Mouse (Mus musculus): ENCODE results near the gene Dglucy. TPM values are rescaled to one million over a fixed set of nuclear protein-coding genes. Genes with fewer than 3 reads are reported as not detected.

The Dglucy gene
- polyA plus RNA-seq, 1 experiment from 2014 or later: 5.3 TPM

GRCm38 (mm10) chr12:100908298-100909034 is 129.6 kb downstream of the Dglucy start:
- peaks cover 23% of the 10 kb centered on the region for H3K27me3 ChIP-seq
- peak overlapping the region; percentile 62 for H3K4me3 ChIP-seq
- H3K4me2 ChIP-seq: peak overlapping the region; percentile 87
- peak overlapping the region; percentile 64 for H3K9ac ChIP-seq
- no peaks in the 10 kb centered on the region for H3K36me3 ChIP-seq
- H3K27ac ChIP-seq: 0 out of 2 replicates have a peak overlapping the region, but pooled peaks have one; percentile 26
- 32% methylated on average over 10 of the region's 10 CpGs for WGBS
- ATAC-seq (replicated peaks; ENCODE audit: insufficient number of reproducible peaks, insufficient read depth, low FRiP score, low read depth): 0 out of 2 replicates have a peak, but pooled peaks have one; percentile 24
- peaks cover 9% of the 10 kb centered on the region for H3K4me1 ChIP-seq (replicated peaks)
- H3K9me3 ChIP-seq (replicated peaks): no peaks in the 10 kb centered on the region

GRCm38 (mm10) chr12:100909765-100910164 is 130.9 kb downstream of the Dglucy start:
- no peak for ATAC-seq (replicated peaks; ENCODE audit: insufficient number of reproducible peaks, insufficient read depth, low FRiP score, low read depth)
- Histone ChIP-seq H3K36me3 (no peaks in the 10 kb centered on the region), H3K9me3 (replicated peaks) (no peaks in the 10 kb centered on the region), H3K27me3 (peaks cover 23% of the 10 kb centered on the region), H3K4me2 (no peak overlapping the region), H3K4me1 (replicated peaks) (peaks cover 9% of the 10 kb centered on the region), H3K9ac (no peak overlapping the region), H3K27ac (no peak overlapping the region), H3K4me3 (no peak overlapping the region)
- WGBS: 70% methylated on average over 6 of the region's 6 CpGs

GRCm38 (mm10) chr12:100910731-100911130 is 131.9 kb downstream of the Dglucy start:
- 73% methylated on average over 12 of the region's 12 CpGs for WGBS
- peaks cover 23% of the 10 kb centered on the region for H3K27me3 ChIP-seq
- no peak overlapping the region for H3K4me3 ChIP-seq
- no peak overlapping the region for H3K4me2 ChIP-seq
- H3K36me3 ChIP-seq: no peaks in the 10 kb centered on the region
- no peak overlapping the region for H3K9ac ChIP-seq
- no peaks in the 10 kb centered on the region for H3K9me3 ChIP-seq (replicated peaks)
- no peak for ATAC-seq (replicated peaks; ENCODE audit: insufficient number of reproducible peaks, insufficient read depth, low FRiP score, low read depth)
- no peak overlapping the region for H3K27ac ChIP-seq
- peaks cover 9% of the 10 kb centered on the region for H3K4me1 ChIP-seq (replicated peaks)

GRCm38 (mm10) chr12:100924646-100925339 is 145.9 kb downstream of the Dglucy start:
- ATAC-seq (replicated peaks; ENCODE audit: insufficient number of reproducible peaks, insufficient read depth, low FRiP score, low read depth): no peak
- Histone ChIP-seq H3K27ac (no peak overlapping the region), H3K4me1 (replicated peaks) (no peaks in the 10 kb centered on the region), H3K4me3 (no peak overlapping the region), H3K9ac (no peak overlapping the region), H3K9me3 (replicated peaks) (no peaks in the 10 kb centered on the region), H3K36me3 (no peaks in the 10 kb centered on the region), H3K27me3 (no peaks in the 10 kb centered on the region), H3K4me2 (no peak overlapping the region)
- 79% methylated on average over 15 of the region's 15 CpGs for whole genome bisulfite sequencing

- Histone ChIP-seq H3K27ac (no peak overlapping the region), H3K27me3 (no peaks in the 10 kb centered on the region), H3K4me1 (replicated peaks) (no peaks in the 10 kb centered on the region), H3K36me3 (no peaks in the 10 kb centered on the region), H3K9ac (no peak overlapping the region), H3K4me2 (no peak overlapping the region), H3K4me3 (no peak overlapping the region), H3K9me3 (replicated peaks) (no peaks in the 10 kb centered on the region)
- no peak; the same call in 1 of the 2 replicates for ATAC-seq (replicated peaks; ENCODE audit: insufficient number of reproducible peaks, insufficient read depth, low FRiP score, low read depth)
- 67% methylated on average over 14 of the region's 14 CpGs for WGBS
Observed at GRCm38 (mm10) chr12:100925644-100926619, 147.1 kb downstream of the Dglucy start.

GRCm38 (mm10) chr12:100928286-100928685 is 149.4 kb downstream of the Dglucy start:
- ATAC-seq (replicated peaks; ENCODE audit: insufficient number of reproducible peaks, insufficient read depth, low FRiP score, low read depth): no peak
- WGBS: 88% methylated on average over 9 of the region's 9 CpGs
- H3K9me3 ChIP-seq (replicated peaks): no peaks in the 10 kb centered on the region
- no peak overlapping the region for H3K4me2 ChIP-seq
- no peak overlapping the region for H3K9ac ChIP-seq
- no peaks in the 10 kb centered on the region for H3K36me3 ChIP-seq
- no peaks in the 10 kb centered on the region for H3K27me3 ChIP-seq
- no peak overlapping the region for H3K27ac ChIP-seq
- H3K4me1 ChIP-seq (replicated peaks): no peaks in the 10 kb centered on the region
- no peak overlapping the region for H3K4me3 ChIP-seq

- Histone ChIP-seq H3K4me3 (no peak overlapping the region), H3K9ac (no peak overlapping the region), H3K4me1 (replicated peaks) (no peaks in the 10 kb centered on the region), H3K27me3 (0 out of 2 replicates have a peak, but pooled peaks cover 3% of the 10 kb centered on the region), H3K4me2 (no peak overlapping the region), H3K9me3 (replicated peaks) (no peaks in the 10 kb centered on the region), H3K27ac (no peak overlapping the region), H3K36me3 (no peaks in the 10 kb centered on the region)
- WGBS: 90% methylated on average over 14 of the region's 14 CpGs
- ATAC-seq (replicated peaks; ENCODE audit: insufficient number of reproducible peaks, insufficient read depth, low FRiP score, low read depth): no peak
Observed at GRCm38 (mm10) chr12:100931653-100932052, 152.8 kb downstream of the Dglucy start.

GRCm38 (mm10) chr12:100934796-100935195 is 155.9 kb downstream of the Dglucy start:
- Histone ChIP-seq H3K4me1 (replicated peaks) (peaks cover 13% of the 10 kb centered on the region), H3K27me3 (peaks cover 3% of the 10 kb centered on the region), H3K27ac (no peak overlapping the region), H3K4me2 (no peak overlapping the region), H3K36me3 (no peaks in the 10 kb centered on the region), H3K9me3 (replicated peaks) (no peaks in the 10 kb centered on the region), H3K9ac (no peak overlapping the region), H3K4me3 (no peak overlapping the region)
- ATAC-seq (replicated peaks; ENCODE audit: insufficient number of reproducible peaks, insufficient read depth, low FRiP score, low read depth): no peak
- WGBS: 58% methylated on average over 5 of the region's 5 CpGs

GRCm38 (mm10) chr12:100936116-100936515 is 157.3 kb downstream of the Dglucy start:
- no peak overlapping the region for H3K27ac ChIP-seq
- 7% methylated on average over 2 of the region's 2 CpGs for WGBS
- no peak for ATAC-seq (replicated peaks; ENCODE audit: insufficient number of reproducible peaks, insufficient read depth, low FRiP score, low read depth)

GRCm38 (mm10) chr12:100936737-100937136 is 157.9 kb downstream of the Dglucy start:
- Histone ChIP-seq H3K9ac (no peak overlapping the region), H3K4me1 (replicated peaks) (peaks cover 18% of the 10 kb centered on the region), H3K4me2 (no peak overlapping the region), H3K36me3 (no peaks in the 10 kb centered on the region), H3K27ac (peak overlapping the region; percentile 75), H3K27me3 (peaks cover 3% of the 10 kb centered on the region), H3K9me3 (replicated peaks) (no peaks in the 10 kb centered on the region), H3K4me3 (no peak overlapping the region)
- WGBS: 82% methylated on average over 4 of the region's 4 CpGs
- ATAC-seq (replicated peaks; ENCODE audit: insufficient number of reproducible peaks, insufficient read depth, low FRiP score, low read depth): no peak

More at GRCm38 (mm10) chr12:100936116-100936515, 157.3 kb downstream of the Dglucy start:
- Histone ChIP-seq H3K27me3 (peaks cover 3% of the 10 kb centered on the region), H3K36me3 (no peaks in the 10 kb centered on the region), H3K4me2 (no peak overlapping the region), H3K9me3 (replicated peaks) (no peaks in the 10 kb centered on the region), H3K9ac (no peak overlapping the region), H3K4me3 (no peak overlapping the region), H3K4me1 (replicated peaks) (peaks cover 18% of the 10 kb centered on the region)
